Mouse (Mus musculus): Measurements from ENCODE around the gene Sh2b1. TPM values are rescaled to one million over a fixed set of nuclear protein-coding genes. Genes with fewer than 3 reads are reported as not detected.

Gene Sh2b1
- total and polyA plus RNA-seq, 3 experiments = 8.9 to 61.5 (median 24.6) TPM

DNA sequence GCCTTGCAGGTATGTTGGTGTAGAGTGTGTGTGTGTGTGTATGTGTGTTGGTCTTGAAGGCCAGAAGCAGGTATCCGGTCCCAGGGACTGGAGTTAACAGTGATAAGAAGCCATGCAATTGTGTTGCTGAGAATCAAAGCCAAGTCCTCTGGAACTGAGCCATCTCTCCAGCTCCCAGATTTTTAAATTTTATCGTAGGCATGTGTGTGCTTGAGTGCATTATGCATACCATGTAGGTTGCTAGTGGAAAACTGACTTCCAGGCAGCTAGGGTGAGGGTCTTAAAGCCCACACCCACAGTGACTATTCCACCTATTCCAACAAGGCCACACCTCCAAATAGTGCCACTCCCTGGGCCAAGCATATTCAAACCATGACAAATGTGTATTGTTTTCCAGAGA lies 29.7 kb upstream of the Sh2b1 start:
- DNase-seq (ENCODE audit: low spot score) (no peak), ATAC-seq (ENCODE audit: extremely low read depth, insufficient number of reproducible peaks, low FRiP score, poor library complexity, severe bottlenecking) (no peak)
- TF ChIP-seq POLR2AphosphoS5 (IDR thresholded peaks at IDR 0.05; ENCODE audit: insufficient replicate concordance, low read depth, low read length) (no peak), GATA2 (IDR thresholded peaks at IDR 0.05; ENCODE audit: borderline replicate concordance, low read depth, low read length) (no peak), GATA1 (IDR thresholded peaks at IDR 0.05; ENCODE audit: borderline replicate concordance, low read length) (no peak), CTCF (IDR thresholded peaks at IDR 0.05; ENCODE audit: low read depth, low read length) (no peak), TAL1 (conservative IDR thresholded peaks at IDR 0.05; ENCODE audit: low read depth, low read length) (no peak)
- H3K4me3 ChIP-seq (ENCODE audit: low read depth, low read length) = no peak overlapping the region
- peaks cover 23% of the 10 kb centered on the region for H3K4me1 ChIP-seq (ENCODE audit: insufficient read depth, low read depth, low read length)
- no peaks in the 10 kb centered on the region for H3K27me3 ChIP-seq (ENCODE audit: insufficient read depth, low read length)
- peaks cover 14% of the 10 kb centered on the region for H3K36me3 ChIP-seq (replicated peaks)
- no peaks in the 10 kb centered on the region for H3K9me3 ChIP-seq (replicated peaks)

GRCm38 (mm10) chr7:126503273-126503878 lies 28.2 kb upstream of the Sh2b1 start, which contains the start of gene Atxn2l:
Gene Atxn2l, minus strand, starts transcription at chr7:126503437.
- Histone ChIP-seq H3K27me3 (ENCODE audit: insufficient read depth, low read length) (no peaks in the 10 kb centered on the region), H3K4me1 (ENCODE audit: insufficient read depth, low read depth, low read length) (peaks cover 35% of the 10 kb centered on the region), H3K4me3 (ENCODE audit: low read depth, low read length) (peak within 1 kb of the TSS; percentile 97), H3K36me3 (replicated peaks) (peaks cover 29% of the 10 kb centered on the region), H3K9me3 (replicated peaks) (no peaks in the 10 kb centered on the region)
- 0 out of 2 replicates have a peak, but pooled peaks have one; percentile 18 for TF ChIP-seq CTCF (IDR thresholded peaks at IDR 0.05; ENCODE audit: low read depth, low read length)
- TF ChIP-seq TAL1 (conservative IDR thresholded peaks at IDR 0.05; ENCODE audit: low read depth, low read length) = no peak
- ATAC-seq (ENCODE audit: extremely low read depth, insufficient number of reproducible peaks, low FRiP score, poor library complexity, severe bottlenecking) = peak; percentile 59
- peak; percentile 88 for DNase-seq (ENCODE audit: low spot score)

DNA sequence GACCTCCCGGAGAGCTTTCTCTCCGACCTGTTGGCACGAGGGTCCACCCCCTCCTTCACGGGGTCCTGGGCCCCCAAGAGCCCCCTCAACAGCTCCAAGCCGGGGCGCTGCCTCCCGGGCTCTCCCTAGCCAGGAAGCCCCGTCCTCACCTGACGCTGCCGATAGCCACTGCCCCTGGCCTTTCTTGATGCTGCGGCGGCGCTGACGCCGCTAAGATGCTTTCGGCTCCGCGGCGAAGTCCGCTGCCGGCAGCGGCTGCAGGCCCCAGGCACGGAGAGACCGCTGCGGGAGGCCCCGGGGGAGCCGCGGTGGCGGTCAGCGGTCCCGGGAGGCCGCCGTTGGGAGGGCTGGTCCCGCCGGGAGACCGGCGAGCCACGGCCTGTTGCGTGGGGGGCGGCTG lies 27.5 kb upstream of the Sh2b1 start:
- no peak for ATAC-seq (ENCODE audit: extremely low read depth, insufficient number of reproducible peaks, low FRiP score, poor library complexity, severe bottlenecking)
- peaks cover 35% of the 10 kb centered on the region for H3K36me3 ChIP-seq (replicated peaks)
- H3K9me3 ChIP-seq (replicated peaks) = no peaks in the 10 kb centered on the region
- no peaks in the 10 kb centered on the region for H3K27me3 ChIP-seq (ENCODE audit: insufficient read depth, low read length)
- no peak for TF ChIP-seq POLR2AphosphoS5 (IDR thresholded peaks at IDR 0.05; ENCODE audit: insufficient replicate concordance, low read depth, low read length)
- no peak for TF ChIP-seq GATA2 (IDR thresholded peaks at IDR 0.05; ENCODE audit: borderline replicate concordance, low read depth, low read length)
- no peak for TF ChIP-seq CTCF (IDR thresholded peaks at IDR 0.05; ENCODE audit: low read depth, low read length)
- no peak for TF ChIP-seq GATA1 (IDR thresholded peaks at IDR 0.05; ENCODE audit: borderline replicate concordance, low read length)
- no peak for TF ChIP-seq TAL1 (conservative IDR thresholded peaks at IDR 0.05; ENCODE audit: low read depth, low read length)
- no peak for DNase-seq (ENCODE audit: low spot score)
- peaks cover 41% of the 10 kb centered on the region for H3K4me1 ChIP-seq (ENCODE audit: insufficient read depth, low read depth, low read length)
- peak overlapping the region; percentile 97 for H3K4me3 ChIP-seq (ENCODE audit: low read depth, low read length)

DNA sequence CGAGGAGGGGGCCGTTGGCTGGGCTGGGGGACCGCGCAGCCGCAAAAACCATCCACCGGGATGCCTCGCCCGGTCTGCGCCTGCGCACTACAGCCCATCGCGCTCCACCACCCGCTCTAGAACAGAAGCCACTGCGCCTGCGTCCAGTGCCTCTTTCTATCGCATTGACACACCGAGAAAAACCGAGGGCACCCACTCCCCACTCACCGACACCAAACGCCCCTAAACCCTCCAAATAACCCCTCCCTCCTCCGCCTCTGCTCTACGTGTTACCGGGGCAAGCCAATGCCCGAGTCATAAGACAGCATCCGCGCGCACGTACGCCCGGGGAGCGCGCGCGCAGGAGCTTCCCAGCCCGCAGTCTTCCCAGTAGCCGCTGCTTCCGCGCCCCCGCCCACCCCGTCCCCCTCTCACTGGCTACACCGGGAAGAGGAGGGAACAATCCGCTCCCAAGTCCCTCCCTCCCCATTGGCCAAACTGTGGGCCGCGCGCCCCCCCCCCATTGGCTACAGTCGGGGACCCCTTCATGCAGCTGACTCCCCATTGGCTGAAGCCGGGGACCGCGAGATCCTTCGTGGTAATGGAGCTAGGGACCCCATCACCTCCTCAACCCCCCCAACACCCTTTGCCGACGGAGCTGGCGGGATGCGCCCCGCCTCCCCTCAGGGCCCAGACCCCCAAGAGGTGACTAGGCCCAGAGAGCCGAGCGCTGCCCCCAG lies 27.0 kb upstream of the Sh2b1 start:
- peak overlapping the region; percentile 97 for H3K4me3 ChIP-seq (ENCODE audit: low read depth, low read length)
- H3K36me3 ChIP-seq (replicated peaks) = peaks cover 41% of the 10 kb centered on the region
- ATAC-seq (ENCODE audit: extremely low read depth, insufficient number of reproducible peaks, low FRiP score, poor library complexity, severe bottlenecking) (peak; percentile 86), DNase-seq (ENCODE audit: low spot score) (peak; percentile 99)
- TF ChIP-seq GATA1 (IDR thresholded peaks at IDR 0.05; ENCODE audit: borderline replicate concordance, low read length) = no peak
- no peak for TF ChIP-seq CTCF (IDR thresholded peaks at IDR 0.05; ENCODE audit: low read depth, low read length)
- no peak for TF ChIP-seq TAL1 (conservative IDR thresholded peaks at IDR 0.05; ENCODE audit: low read depth, low read length)
- TF ChIP-seq GATA2 (IDR thresholded peaks at IDR 0.05; ENCODE audit: borderline replicate concordance, low read depth, low read length) = no peak
- no peak for TF ChIP-seq POLR2AphosphoS5 (IDR thresholded peaks at IDR 0.05; ENCODE audit: insufficient replicate concordance, low read depth, low read length)
- H3K27me3 ChIP-seq (ENCODE audit: insufficient read depth, low read length) = no peaks in the 10 kb centered on the region
- H3K9me3 ChIP-seq (replicated peaks) = no peaks in the 10 kb centered on the region
- H3K4me1 ChIP-seq (ENCODE audit: insufficient read depth, low read depth, low read length) = peaks cover 47% of the 10 kb centered on the region

GRCm38 (mm10) chr7:126501684-126502022 lies 26.4 kb upstream of the Sh2b1 start:
- peaks cover 46% of the 10 kb centered on the region for H3K36me3 ChIP-seq (replicated peaks)
- no peak for DNase-seq (ENCODE audit: low spot score)
- H3K27me3 ChIP-seq (ENCODE audit: insufficient read depth, low read length) = no peaks in the 10 kb centered on the region
- no peak for ATAC-seq (ENCODE audit: extremely low read depth, insufficient number of reproducible peaks, low FRiP score, poor library complexity, severe bottlenecking)
- H3K4me3 ChIP-seq (ENCODE audit: low read depth, low read length) = peak overlapping the region; percentile 97
- H3K9me3 ChIP-seq (replicated peaks) = no peaks in the 10 kb centered on the region
- no peak for TF ChIP-seq GATA2 (IDR thresholded peaks at IDR 0.05; ENCODE audit: borderline replicate concordance, low read depth, low read length)
- no peak for TF ChIP-seq POLR2AphosphoS5 (IDR thresholded peaks at IDR 0.05; ENCODE audit: insufficient replicate concordance, low read depth, low read length)
- TF ChIP-seq CTCF (IDR thresholded peaks at IDR 0.05; ENCODE audit: low read depth, low read length) = no peak
- TF ChIP-seq GATA1 (IDR thresholded peaks at IDR 0.05; ENCODE audit: borderline replicate concordance, low read length) = no peak
- no peak for TF ChIP-seq TAL1 (conservative IDR thresholded peaks at IDR 0.05; ENCODE audit: low read depth, low read length)
- H3K4me1 ChIP-seq (ENCODE audit: insufficient read depth, low read depth, low read length) = peaks cover 49% of the 10 kb centered on the region

- Histone ChIP-seq H3K9me3 (replicated peaks) (no peaks in the 10 kb centered on the region), H3K27me3 (ENCODE audit: insufficient read depth, low read length) (no peaks in the 10 kb centered on the region), H3K4me1 (ENCODE audit: insufficient read depth, low read depth, low read length) (peaks cover 68% of the 10 kb centered on the region), H3K36me3 (replicated peaks) (peaks cover 69% of the 10 kb centered on the region), H3K4me3 (ENCODE audit: low read depth, low read length) (no peak overlapping the region)
- no peak for ATAC-seq (ENCODE audit: extremely low read depth, insufficient number of reproducible peaks, low FRiP score, poor library complexity, severe bottlenecking)
- DNase-seq (ENCODE audit: low spot score) = no peak
- no peak for TF ChIP-seq TAL1 (conservative IDR thresholded peaks at IDR 0.05; ENCODE audit: low read depth, low read length)
- no peak for TF ChIP-seq GATA1 (IDR thresholded peaks at IDR 0.05; ENCODE audit: borderline replicate concordance, low read length)
- TF ChIP-seq CTCF (IDR thresholded peaks at IDR 0.05; ENCODE audit: low read depth, low read length) = no peak
- TF ChIP-seq POLR2AphosphoS5 (IDR thresholded peaks at IDR 0.05; ENCODE audit: insufficient replicate concordance, low read depth, low read length) = no peak
- TF ChIP-seq GATA2 (IDR thresholded peaks at IDR 0.05; ENCODE audit: borderline replicate concordance, low read depth, low read length) = no peak
These were observed 24.2 kb upstream of the Sh2b1 start for GRCm38 (mm10) chr7:126499416-126499815.
